Mouse (Mus musculus) kidney, postnatal 0 days (tissue): ENCODE measurements at regions not wholly inside any gene's neighbourhood (a gene's known extent, or its start where the extent isn't known, plus 50 kb on each side); places are given as distances from the start of the nearest gene placed in this dataset.
A peak's percentile ranks its signal among the peaks of the same experiment; 100 is the strongest.

Experiments used
- ATAC-seq: fragments of 200-750 bp; cut with Nextera tagmentation; replicated peaks from 2 replicates; pipeline ENCODE4 v1.8.0; 2017; ENCODE audit warnings: low read depth, moderate number of reproducible peaks, moderate TSS enrichment, moderate library complexity; ENCODE audit not compliant: low FRiP score
- DNase-seq: peaks from one replicate; pipeline ENCODE4 v3.0.0-alpha.2; 2016; ENCODE audit warnings: low spot score
- H3K27ac ChIP-seq: fragments of 300-500 bp; sonication (generic); 2 replicates; pipeline ENCODE4 v1.5.1; 2014; ENCODE audit warnings: mild to moderate bottlenecking
- H3K27me3 ChIP-seq: fragments of 300-500 bp; sonication (generic); 2 replicates; pipeline ENCODE4 v1.6.1; 2014; ENCODE audit warnings: low read length, mixed read lengths; ENCODE audit not compliant: insufficient read depth
- H3K36me3 ChIP-seq: fragments of 300-500 bp; sonication (generic); 2 replicates; pipeline ENCODE4 v1.6.1; 2014; ENCODE audit warnings: low read length, mixed read lengths; ENCODE audit not compliant: insufficient read depth
- H3K4me1 ChIP-seq: fragments of 300-500 bp; sonication (generic); replicated peaks from 2 replicates; pipeline ENCODE4 v1.6.1; 2014; ENCODE audit warnings: antibody characterized with exemption, low read length, mixed read lengths; ENCODE audit not compliant: insufficient read depth
- H3K4me2 ChIP-seq: fragments of 300-500 bp; sonication (generic); 2 replicates; pipeline ENCODE4 v1.6.1; 2014; ENCODE audit warnings: mild to moderate bottlenecking, low read length, moderate library complexity, mixed read lengths
- H3K4me3 ChIP-seq: fragments of 300-500 bp; sonication (generic); replicated peaks from 2 replicates; pipeline ENCODE4 v1.5.1; 2014; ENCODE audit warnings: low read depth, low read length
- H3K9ac ChIP-seq: fragments of 300-500 bp; sonication (generic); 2 replicates; pipeline ENCODE4 v1.6.1; 2014; ENCODE audit warnings: low read depth, low read length
- H3K9me3 ChIP-seq: fragments of 300-500 bp; sonication (generic); replicated peaks from 2 replicates; pipeline ENCODE4 v1.6.1; 2016; ENCODE audit warnings: low read length, inconsistent platforms, mixed read lengths
- CTCF ChIP-seq: IDR thresholded peaks from 2 replicates; pipeline ENCODE4 v1.5.1; 2016; ENCODE audit warnings: antibody characterized with exemption, low read depth, mild to moderate bottlenecking, moderate library complexity
- WGBS: fragments of 180-500 bp; shearing (Covaris S2); extraction: QIAGEN DNeasy Blood & Tissue Kit; methylation state at CpG from one replicate; pipeline ENCODE4 v1.1.7; 2014; 5-methylcytosine and 5-hydroxymethylcytosine counted together

DNA sequence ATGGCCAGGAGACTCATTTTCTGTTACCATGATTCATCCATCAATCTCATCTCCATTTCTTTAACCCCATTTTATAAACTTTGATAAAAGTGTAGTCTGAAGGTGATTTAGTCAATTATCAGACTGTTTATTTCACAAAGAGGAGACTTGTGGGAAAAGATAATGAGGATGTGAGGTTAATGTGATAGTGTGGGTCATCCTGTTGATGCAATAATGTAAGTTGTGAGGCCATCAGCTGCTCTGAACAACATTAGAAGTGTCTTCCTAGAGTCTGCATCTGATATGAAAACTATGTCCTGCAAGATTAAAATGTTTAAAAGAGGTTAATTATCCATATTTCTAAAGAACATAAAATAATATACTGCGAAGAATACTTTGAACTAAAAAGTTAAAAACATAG is 842.8 kb downstream of the Pcdh17 start:
- Histone ChIP-seq H3K27me3 (no peaks in the 10 kb centered on the region), H3K9ac (no peak overlapping the region), H3K36me3 (no peaks in the 10 kb centered on the region), H3K9me3 (no peaks in the 10 kb centered on the region), H3K27ac (no peak overlapping the region), H3K4me2 (no peak overlapping the region), H3K4me3 (no peak overlapping the region), H3K4me1 (no peaks in the 10 kb centered on the region)
- 91% methylated on average over 1 of the region's 1 CpGs for WGBS
- DNase-seq (no peak), ATAC-seq (no peak)
- TF ChIP-seq CTCF: no peak

GRCm38 (mm10) chr14:85287460-85287859 is 844.1 kb downstream of the Pcdh17 start:
- ATAC-seq: no peak
- H3K4me1 ChIP-seq: no peaks in the 10 kb centered on the region
- H3K27ac ChIP-seq: no peak overlapping the region
- H3K9me3 ChIP-seq: no peaks in the 10 kb centered on the region
- no peak overlapping the region for H3K4me3 ChIP-seq
- H3K4me2 ChIP-seq: no peak overlapping the region
- no peaks in the 10 kb centered on the region for H3K36me3 ChIP-seq
- no peak overlapping the region for H3K9ac ChIP-seq
- TF ChIP-seq CTCF: no peak
- no peaks in the 10 kb centered on the region for H3K27me3 ChIP-seq
- DNase-seq: no peak
- 69% methylated on average over 2 of the region's 2 CpGs for WGBS

- H3K9me3 ChIP-seq: no peaks in the 10 kb centered on the region
- no peaks in the 10 kb centered on the region for H3K4me1 ChIP-seq
- no peak overlapping the region for H3K4me3 ChIP-seq
- no peaks in the 10 kb centered on the region for H3K36me3 ChIP-seq
- no peaks in the 10 kb centered on the region for H3K27me3 ChIP-seq
- DNase-seq (no peak), ATAC-seq (no peak)
- H3K9ac ChIP-seq: no peak overlapping the region
- H3K27ac ChIP-seq: no peak overlapping the region
- 54% methylated on average over 3 of the region's 3 CpGs for WGBS
- no peak overlapping the region for H3K4me2 ChIP-seq
- no peak for TF ChIP-seq CTCF
Observed at GRCm38 (mm10) chr14:85298991-85299390, 855.6 kb downstream of the Pcdh17 start.

DNA sequence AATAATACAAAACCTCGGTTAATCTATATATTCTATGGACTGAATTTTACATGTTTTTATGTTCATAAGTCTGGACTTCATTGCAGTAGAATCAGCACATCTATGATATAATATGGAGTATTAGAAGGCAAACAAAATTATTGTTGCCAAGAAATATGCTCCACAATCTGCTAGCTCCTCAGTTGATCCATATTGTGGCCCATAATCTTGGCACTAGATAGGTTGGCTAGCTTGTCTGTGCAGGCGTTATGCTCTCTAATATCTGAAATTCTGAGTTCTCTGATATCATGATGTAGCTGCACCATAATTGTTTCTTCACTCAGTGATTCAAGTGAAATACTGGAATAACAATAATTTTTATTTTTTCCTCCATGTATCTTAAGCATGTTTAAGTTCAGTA is 877.3 kb downstream of the Pcdh17 start:
- H3K9ac ChIP-seq: no peak overlapping the region
- H3K4me1 ChIP-seq: no peaks in the 10 kb centered on the region
- 90% methylated on average over 2 of the region's 2 CpGs for WGBS
- no peaks in the 10 kb centered on the region for H3K9me3 ChIP-seq
- no peak overlapping the region for H3K27ac ChIP-seq
- ATAC-seq: no peak
- no peak overlapping the region for H3K4me2 ChIP-seq
- no peak for DNase-seq
- H3K4me3 ChIP-seq: no peak overlapping the region
- no peak for TF ChIP-seq CTCF
- no peaks in the 10 kb centered on the region for H3K27me3 ChIP-seq
- no peaks in the 10 kb centered on the region for H3K36me3 ChIP-seq

- no peak overlapping the region for H3K27ac ChIP-seq
- H3K4me2 ChIP-seq: no peak overlapping the region
- H3K36me3 ChIP-seq: no peaks in the 10 kb centered on the region
- 18% methylated on average over 3 of the region's 3 CpGs for WGBS
- no peaks in the 10 kb centered on the region for H3K4me1 ChIP-seq
- no peak for TF ChIP-seq CTCF
- no peaks in the 10 kb centered on the region for H3K9me3 ChIP-seq
- H3K4me3 ChIP-seq: no peak overlapping the region
- DNase-seq: peak; percentile 49
- H3K27me3 ChIP-seq: no peaks in the 10 kb centered on the region
- H3K9ac ChIP-seq: no peak overlapping the region
- ATAC-seq: peak; percentile 52; the same call in 1 of the 2 replicates
Observed at GRCm38 (mm10) chr14:85333277-85333676, 889.9 kb downstream of the Pcdh17 start.

- 78% methylated on average over 3 of the region's 3 CpGs for WGBS
- TF ChIP-seq CTCF: no peak
- Histone ChIP-seq H3K4me1 (no peaks in the 10 kb centered on the region), H3K9ac (no peak overlapping the region), H3K36me3 (no peaks in the 10 kb centered on the region), H3K4me2 (no peak overlapping the region), H3K4me3 (no peak overlapping the region), H3K27me3 (no peaks in the 10 kb centered on the region), H3K27ac (no peak overlapping the region), H3K9me3 (no peaks in the 10 kb centered on the region)
- ATAC-seq (no peak), DNase-seq (no peak)
Observed at GRCm38 (mm10) chr14:85337182-85337581, 893.8 kb downstream of the Pcdh17 start.

DNA sequence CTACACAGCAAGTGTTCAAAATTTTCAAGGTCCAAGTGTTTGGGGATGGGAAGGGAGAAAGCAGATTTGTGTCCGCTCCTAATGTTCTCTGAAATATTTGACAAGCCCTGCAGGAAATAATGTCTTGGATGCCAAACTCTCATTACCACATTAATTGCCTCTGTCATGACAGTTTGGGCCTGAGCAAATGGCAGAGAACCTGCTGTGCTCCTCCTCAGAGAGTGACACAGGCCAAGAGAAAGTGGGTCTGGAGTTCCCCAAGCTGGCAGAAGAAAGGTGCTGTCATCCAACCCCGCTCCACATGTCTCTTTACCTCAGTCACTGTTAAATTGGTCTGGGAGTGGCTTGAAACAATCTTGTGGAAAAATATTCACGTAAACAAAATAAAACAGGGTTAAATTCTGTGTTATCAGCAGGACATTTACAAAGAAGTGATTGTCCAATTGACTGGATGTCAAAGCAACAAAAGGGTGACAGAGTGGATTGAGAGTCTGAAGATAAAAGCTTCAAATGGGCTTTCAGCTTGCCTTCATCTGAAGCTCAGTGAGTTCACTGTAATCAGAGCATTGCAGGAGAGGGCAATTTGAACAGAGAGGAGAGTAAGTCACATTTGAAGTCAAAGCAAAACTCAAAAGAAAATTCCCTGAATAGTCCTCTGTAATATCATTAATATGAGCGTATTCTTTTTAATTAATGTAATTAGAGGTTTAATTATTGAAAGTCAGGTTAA is 911.4 kb downstream of the Pcdh17 start:
- no peak for TF ChIP-seq CTCF
- no peak overlapping the region for H3K27ac ChIP-seq
- H3K4me2 ChIP-seq: no peak overlapping the region
- H3K4me3 ChIP-seq: no peak overlapping the region
- no peak for DNase-seq
- H3K4me1 ChIP-seq: no peaks in the 10 kb centered on the region
- no peaks in the 10 kb centered on the region for H3K27me3 ChIP-seq
- H3K36me3 ChIP-seq: no peaks in the 10 kb centered on the region
- H3K9ac ChIP-seq: no peak overlapping the region
- no peaks in the 10 kb centered on the region for H3K9me3 ChIP-seq
- ATAC-seq: no peak
- 61% methylated on average over 4 of the region's 4 CpGs for WGBS
